Mouse (Mus musculus) C2C12 (cell line): ENCODE results near the gene Tspan10. TPM values are rescaled to one million over a fixed set of nuclear protein-coding genes. Genes with fewer than 3 reads are reported as not detected.

ENCODE experiments used
- H3K27me3 ChIP-seq: one replicate; pipeline ENCODE4 v1.6.1; 2011; ENCODE audit not compliant: control insufficient read depth, insufficient read depth, insufficient read length
- H3K36me3 ChIP-seq: one replicate; pipeline ENCODE4 v1.6.1; 2011; ENCODE audit not compliant: control insufficient read depth, insufficient read depth
- H3K4me3 ChIP-seq: one replicate; pipeline ENCODE4 v1.5.1; 2011; ENCODE audit warnings: mild to moderate bottlenecking, control low read depth; ENCODE audit not compliant: poor library complexity, insufficient read depth, severe bottlenecking
- H3K79me2 ChIP-seq: one replicate; pipeline ENCODE4 v1.6.1; 2011; ENCODE audit not compliant: control insufficient read depth, insufficient read depth
- H3K79me3 ChIP-seq: one replicate; pipeline ENCODE4 v1.6.1; 2011; ENCODE audit warnings: low read depth, control low read depth
- H3ac ChIP-seq: one replicate; pipeline ENCODE3; 2011; ENCODE audit warnings: low read depth; ENCODE audit not compliant: control insufficient read depth, insufficient read length
- CEBPB ChIP-seq: IDR thresholded peaks from one replicate; pipeline ENCODE4 v1.6.1; 2011; ENCODE audit warnings: low read depth, mild to moderate bottlenecking, control low read depth, moderate library complexity
- CTCF ChIP-seq: IDR thresholded peaks from one replicate; pipeline ENCODE4 v1.5.1; 2011; ENCODE audit not compliant: control insufficient read depth, insufficient read depth, insufficient read length
- FOSL1 ChIP-seq: IDR thresholded peaks from one replicate; pipeline ENCODE4 v1.8.0; 2011; ENCODE audit warnings: mild to moderate bottlenecking, low read length; ENCODE audit not compliant: poor library complexity, insufficient read depth, severe bottlenecking
- MAX ChIP-seq: IDR thresholded peaks from one replicate; pipeline ENCODE4 v1.6.1; 2011; ENCODE audit warnings: mild to moderate bottlenecking, control low read depth
- MYOD1 ChIP-seq: IDR thresholded peaks from one replicate; pipeline ENCODE4 v1.6.1; 2011; ENCODE audit warnings: low read depth; ENCODE audit not compliant: control insufficient read depth, insufficient read length
- MYOG ChIP-seq: IDR thresholded peaks from one replicate; pipeline ENCODE4 v1.6.1; 2011; ENCODE audit not compliant: control insufficient read depth, insufficient read length; ENCODE audit errors: extremely low read depth
- USF1 ChIP-seq: IDR thresholded peaks from one replicate; pipeline ENCODE4 v1.6.1; 2011; ENCODE audit warnings: low read depth, mild to moderate bottlenecking, control low read depth, moderate library complexity
- polyA plus RNA-seq: library from polyadenylated mRNA; unstranded; fragments of >200 nt; fragmentation: generic; extraction: Trizol; gene quantifications from one replicate; pipeline ENCODE4 v1.2.1, GENCODE M21; 2012; ENCODE audit warnings: missing spikeins

Gene Tspan10
- polyA plus RNA-seq, 1 experiment = 0.02 TPM

GRCm38 (mm10) chr11:120492024-120492877 is 49.8 kb downstream of the Tspan10 start:
- H3ac ChIP-seq = peak overlapping the region; percentile 84
- H3K4me3 ChIP-seq = peak overlapping the region; percentile 99
- TF ChIP-seq MYOD1 (no peak), USF1 (peak; percentile 79), CEBPB (no peak), CTCF (no peak), FOSL1 (no peak), MAX (no peak), MYOG (no peak)
- H3K27me3 ChIP-seq = no peaks in the 10 kb centered on the region
- H3K79me3 ChIP-seq = peaks cover 14% of the 10 kb centered on the region
- H3K36me3 ChIP-seq = peaks cover 65% of the 10 kb centered on the region
- H3K79me2 ChIP-seq = peaks cover 41% of the 10 kb centered on the region

- H3K79me2 ChIP-seq = peaks cover 35% of the 10 kb centered on the region
- peaks cover 14% of the 10 kb centered on the region for H3K79me3 ChIP-seq
- H3K4me3 ChIP-seq = peak overlapping the region; percentile 99
- no peaks in the 10 kb centered on the region for H3K27me3 ChIP-seq
- H3ac ChIP-seq = peak overlapping the region; percentile 16
- H3K36me3 ChIP-seq = peaks cover 64% of the 10 kb centered on the region
- TF ChIP-seq MYOD1 = no peak
- TF ChIP-seq FOSL1 = no peak
- no peak for TF ChIP-seq MYOG
- no peak for TF ChIP-seq MAX
- no peak for TF ChIP-seq CTCF
- TF ChIP-seq CEBPB = no peak
Measured at GRCm38 (mm10) chr11:120492878-120493203, 50.4 kb downstream of the Tspan10 start.

- no peaks in the 10 kb centered on the region for H3K27me3 ChIP-seq
- TF ChIP-seq USF1 (no peak), MYOD1 (no peak), MYOG (no peak)
- H3K36me3 ChIP-seq = peaks cover 64% of the 10 kb centered on the region
Measured at GRCm38 (mm10) chr11:120493351-120493750, 50.9 kb downstream of the Tspan10 start.

GRCm38 (mm10) chr11:120493911-120494310 is 51.5 kb downstream of the Tspan10 start:
- Histone ChIP-seq H3K36me3 (peaks cover 64% of the 10 kb centered on the region), H3K4me3 (no peak overlapping the region)

More at GRCm38 (mm10) chr11:120493351-120493750, 50.9 kb downstream of the Tspan10 start:
- H3ac ChIP-seq = no peak overlapping the region
- H3K79me2 ChIP-seq = peaks cover 31% of the 10 kb centered on the region
- peaks cover 14% of the 10 kb centered on the region for H3K79me3 ChIP-seq
- peak overlapping the region; percentile 99 for H3K4me3 ChIP-seq

More at GRCm38 (mm10) chr11:120493911-120494310, 51.5 kb downstream of the Tspan10 start:
- Histone ChIP-seq H3ac (no peak overlapping the region), H3K79me2 (peaks cover 31% of the 10 kb centered on the region), H3K27me3 (no peaks in the 10 kb centered on the region), H3K79me3 (peaks cover 14% of the 10 kb centered on the region)
- no peak for TF ChIP-seq CEBPB

Other genes with a start within 250 kb of the Tspan10 start
- gene Bahcc1, start 209.7 kb upstream of the Tspan10 start, polyA plus RNA-seq = 10.8 TPM
- gene Actg1, start 94.1 kb upstream of the Tspan10 start, polyA plus RNA-seq = 7,516 TPM
- gene Fscn2, start 81.1 kb upstream of the Tspan10 start, polyA plus RNA-seq = 0.25 TPM
- gene Faap100, start 63.9 kb upstream of the Tspan10 start, polyA plus RNA-seq = 18.0 TPM
- 61.8 TPM for gene Nploc4, start 4.9 kb upstream of the Tspan10 start, polyA plus RNA-seq
- gene Pde6g, start 10.9 kb downstream of the Tspan10 start, polyA plus RNA-seq = 0.13 TPM
- 7.5 TPM for gene Oxld1, start 15.4 kb downstream of the Tspan10 start, polyA plus RNA-seq
- gene Ccdc137, start 15.5 kb downstream of the Tspan10 start, polyA plus RNA-seq = 24.6 TPM
- 26.4 TPM for gene Arl16, start 25.0 kb downstream of the Tspan10 start, polyA plus RNA-seq
- gene Mrpl12, start 42.0 kb downstream of the Tspan10 start, polyA plus RNA-seq = 338 TPM
- gene Slc25a10, start 49.2 kb downstream of the Tspan10 start, polyA plus RNA-seq = 154 TPM
- not detected for gene Gcgr, start 88.1 kb downstream of the Tspan10 start, polyA plus RNA-seq
- gene Mcrip1, start 107.1 kb downstream of the Tspan10 start, polyA plus RNA-seq = 90.7 TPM
- 0.12 TPM for gene Ppp1r27, start 108.5 kb downstream of the Tspan10 start, polyA plus RNA-seq
- 519 TPM for gene P4hb, start 130.6 kb downstream of the Tspan10 start, polyA plus RNA-seq
- 1,072 TPM for gene Arhgdia, start 139.0 kb downstream of the Tspan10 start, polyA plus RNA-seq
- 218 TPM for gene Alyref, start 155.7 kb downstream of the Tspan10 start, polyA plus RNA-seq
- gene Anapc11, start 155.8 kb downstream of the Tspan10 start, polyA plus RNA-seq = 254 TPM
- gene Npb, start 165.8 kb downstream of the Tspan10 start, polyA plus RNA-seq = not detected
- 51.5 TPM for gene Pcyt2, start 175.3 kb downstream of the Tspan10 start, polyA plus RNA-seq
- gene Sirt7, start 182.6 kb downstream of the Tspan10 start, polyA plus RNA-seq = 21.9 TPM
- gene Mafg, start 191.0 kb downstream of the Tspan10 start, polyA plus RNA-seq = 33.3 TPM
- gene Pycr1, start 201.1 kb downstream of the Tspan10 start, polyA plus RNA-seq = 16.1 TPM
- not detected for gene Myadml2, start 205.5 kb downstream of the Tspan10 start, polyA plus RNA-seq
- 0.43 TPM for gene Notum, start 218.5 kb downstream of the Tspan10 start, polyA plus RNA-seq
- gene Aspscr1, start 230.3 kb downstream of the Tspan10 start, polyA plus RNA-seq = 66.0 TPM